Mouse (Mus musculus) R1 (cell line): ENCODE data around the gene Mss51.

ENCODE experiments used
- DNase-seq: peaks from one replicate; pipeline ENCODE4 v3.0.0-alpha.2; 2018; ENCODE audit warnings: low read depth, low spot score

The Mss51 gene

DNA sequence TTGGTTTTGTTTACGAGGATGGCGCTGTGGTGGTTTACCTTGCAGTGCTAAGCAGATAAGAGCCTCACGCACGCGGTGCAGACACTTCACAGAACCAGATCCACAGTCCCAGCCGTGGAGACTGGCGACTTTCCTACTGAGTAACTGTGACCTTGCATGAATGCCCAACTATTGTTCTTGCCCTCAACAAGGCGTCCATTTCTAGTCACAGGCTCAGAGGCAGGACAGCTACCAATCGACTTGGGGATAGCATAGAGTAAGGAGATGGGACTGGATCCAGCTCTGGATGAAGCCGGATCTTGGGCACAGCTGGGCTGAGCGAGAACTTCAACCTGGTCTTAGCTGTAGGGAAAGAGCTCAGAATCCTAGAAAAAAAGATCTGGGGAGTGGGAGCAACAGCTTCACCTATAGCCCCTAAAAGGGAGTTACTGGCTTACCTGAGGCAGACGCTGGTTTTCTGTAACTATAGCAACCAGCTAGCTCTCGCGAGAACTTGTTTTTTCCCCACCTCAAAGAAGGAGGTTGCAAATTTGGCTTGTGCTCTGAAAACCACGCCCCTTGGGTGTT lies 44.9 kb downstream of the Mss51 start, which contains the start of gene Cfap70:
Gene Cfap70 (minus strand): TSS at position 462 of the 567 bp plus-strand sequence.
- peak; percentile 95 for DNase-seq

DNA sequence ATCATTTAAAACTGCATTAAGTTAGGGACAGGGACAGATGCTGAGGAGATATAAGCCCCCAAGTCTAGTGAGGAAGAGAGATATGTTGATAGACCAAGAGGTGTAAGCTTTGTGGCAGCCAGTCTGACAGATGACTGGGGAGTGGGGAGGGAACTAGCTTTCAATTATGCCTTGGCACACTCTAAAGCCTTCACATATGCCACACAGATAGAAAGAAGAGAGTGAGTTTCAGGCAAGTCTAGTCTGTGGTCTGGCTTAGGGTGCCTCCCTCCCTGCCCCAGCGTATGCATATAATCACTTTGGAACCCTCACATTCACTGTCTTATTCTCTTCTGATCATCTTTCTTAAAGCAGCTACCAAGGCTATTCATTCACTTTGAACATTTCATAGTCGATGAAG lies 45.4 kb downstream of the Mss51 start:
- no peak for DNase-seq

DNA sequence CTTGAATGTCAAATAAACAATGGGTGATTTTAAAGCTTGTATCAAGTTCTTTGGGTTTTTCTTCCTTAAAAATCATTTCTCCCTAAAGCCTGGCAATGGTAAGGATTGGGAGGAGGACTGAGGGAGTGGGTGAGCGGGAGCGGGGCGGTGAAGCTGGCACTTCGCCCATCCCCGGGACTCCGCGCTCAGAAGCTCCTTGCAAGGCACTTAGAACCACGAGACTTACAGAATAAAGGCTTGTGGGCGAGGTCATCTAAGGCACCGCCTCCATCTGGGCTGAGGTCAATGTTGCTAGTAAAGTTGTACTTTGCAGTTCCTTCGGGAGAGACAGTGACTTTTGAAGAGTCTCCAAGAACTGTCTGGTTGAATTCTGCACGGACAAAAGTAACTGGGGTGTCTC lies 49.5 kb downstream of the Mss51 start:
- peak; percentile 73 for DNase-seq

DNA sequence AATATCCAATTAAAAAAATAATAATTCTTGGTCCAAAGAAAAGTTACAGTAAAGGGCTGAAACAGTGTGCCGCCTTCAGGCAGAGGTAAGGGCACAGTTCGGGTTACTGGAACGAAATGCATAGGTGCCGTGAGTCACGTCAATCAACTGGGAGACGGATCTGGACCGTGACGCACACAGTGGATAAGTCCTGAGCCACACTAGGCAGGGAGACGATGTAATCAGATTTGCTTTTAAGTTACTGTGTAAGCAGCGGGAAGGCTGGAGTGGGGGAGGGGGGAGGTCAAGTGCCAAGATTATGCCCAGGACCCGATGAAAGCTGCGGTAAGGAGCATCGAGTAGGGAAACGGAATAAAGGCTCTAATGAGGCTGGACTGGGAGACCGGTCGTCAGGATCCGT lies 54.4 kb downstream of the Mss51 start:
- DNase-seq: no peak

DNA sequence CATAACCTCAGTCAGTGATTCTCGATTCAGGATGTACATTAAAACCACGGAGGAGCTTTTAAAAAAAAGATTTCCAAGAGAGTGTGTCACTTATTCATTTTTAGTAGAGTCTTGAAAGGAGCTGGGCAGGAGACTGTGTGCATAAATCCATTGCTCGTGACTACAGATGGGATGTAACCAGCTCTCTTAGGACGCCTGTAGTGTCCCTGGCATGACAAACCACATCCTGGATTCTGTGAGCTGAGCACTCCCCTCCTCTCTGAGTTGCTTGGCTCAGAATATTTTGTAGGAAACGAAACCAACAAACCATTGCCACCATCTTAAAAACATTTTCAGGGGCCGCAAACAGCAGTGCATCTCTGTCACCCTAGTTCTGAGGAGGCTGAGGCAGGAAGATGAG lies 59.7 kb downstream of the Mss51 start:
- no peak for DNase-seq
